Mouse (Mus musculus) limb, embryonic 10.5 days (tissue): ENCODE data around the gene Nkd2. TPM values are rescaled to one million over a fixed set of nuclear protein-coding genes. Genes with fewer than 3 reads are reported as not detected.

ENCODE experiments used
- polyA plus RNA-seq: library from polyadenylated mRNA; unstranded; fragments of >200 nt; fragmentation: Nextera tagmentation; extraction: Ambion mirVana; gene quantifications from 2 replicates; pipeline ENCODE4 v1.2.1, GENCODE M21; 2016

Gene Nkd2
- polyA plus RNA-seq, 1 experiment from 2014 or later: 57.4 TPM

Other genes starting within 250 kb of the Nkd2 start
- gene Clptm1l, start 243.6 kb downstream of the Nkd2 start, polyA plus RNA-seq: 111 and 112 TPM in 2 replicates
- 10.4 and 12.9 TPM in 2 replicates for gene Tert, start 220.7 kb downstream of the Nkd2 start, polyA plus RNA-seq
- not detected in 2 replicates for gene Slc6a18, start 169.6 kb downstream of the Nkd2 start, polyA plus RNA-seq
- not detected in 2 replicates for gene Slc6a19, start 142.8 kb downstream of the Nkd2 start, polyA plus RNA-seq
- 49.5 and 59.6 TPM in 2 replicates for gene Slc12a7, start 114.5 kb downstream of the Nkd2 start, polyA plus RNA-seq
- gene Trip13, start 90.2 kb upstream of the Nkd2 start, polyA plus RNA-seq: 80.2 and 81.1 TPM in 2 replicates
- gene Brd9, start 90.2 kb upstream of the Nkd2 start, polyA plus RNA-seq: 42.8 and 55.3 TPM in 2 replicates
- gene Zdhhc11, start 116.2 kb upstream of the Nkd2 start, polyA plus RNA-seq: not detected in 2 replicates
- 0.20 and 0.25 TPM in 2 replicates for gene Tppp, start 161.8 kb upstream of the Nkd2 start, polyA plus RNA-seq
- 21.2 and 27.7 TPM in 2 replicates for gene Cep72, start 214.7 kb upstream of the Nkd2 start, polyA plus RNA-seq